In genomic region chr3:90213956-90214684, GRCm38 (mm10) we compare ENCODE assay signal across 9 mouse cellular contexts. TPM values are rescaled to one million over a fixed set of nuclear protein-coding genes. Genes with fewer than 3 reads are reported as not detected.
DNase-seq lines count a peak whose midpoint lies in the region; ATAC-seq lines count a peak whose summit lies in the region.
"Had no signal": no experiment of that assay in that cellular context is flagged by ENCODE, and none has a peak within 500 bp of the region (broad histone marks: within the 10 kb centered on the region; RNA-seq: fewer than 3 reads in every experiment).

No protein-coding gene starts in this region.

- H3K36me3 ChIP-seq in forebrain, embryonic 11.5 days (ENCODE audit: control insufficient read depth, insufficient read depth, low read length), result peaks cover under 1% of the 10 kb centered on the region; the same call in 1 of the 2 replicates
- peaks cover 34% of the 10 kb centered on the region for H3K36me3 ChIP-seq in kidney, embryonic 14.5 days (ENCODE audit: control insufficient read depth, insufficient read depth, low read length)

- DNase-seq in frontal cortex, postnatal 10 days (ENCODE audit: low spot score in 2 of 2), result no peak
- peak; percentile 28 for DNase-seq in ZHBTc4 (ENCODE audit: low read depth, low spot score)
- DNase-seq in forebrain, embryonic 11.5 days (ENCODE audit: low spot score), result no peak
- DNase-seq in lung, postnatal 14 days, result peak; percentile 26
- DNase-seq in yolk sac, embryonic 10.5 days (ENCODE audit: low spot score), result no peak
- no peak for DNase-seq in urinary bladder, adult 2 months (ENCODE audit: low spot score)

- peak overlapping the region; percentile 58 for H3K4me2 ChIP-seq in forebrain, embryonic 11.5 days (ENCODE audit: low read depth, low read length, severe bottlenecking)
- peak overlapping the region; percentile 54 for H3K4me2 ChIP-seq in kidney, embryonic 14.5 days (replicated peaks; ENCODE audit: low read depth, low read length)

- ATAC-seq in frontal cortex, adult (ENCODE audit: low TSS enrichment), result peak; percentile 56; the same call in 1 of the 2 replicates
- ATAC-seq in forebrain, embryonic 11.5 days (replicated peaks; ENCODE audit: low FRiP score), result peak; percentile 61
- ATAC-seq in kidney, embryonic 14.5 days (ENCODE audit: low FRiP score, low TSS enrichment), result peak; percentile 67; the same call in 1 of the 2 replicates

- WGBS in forebrain, embryonic 11.5 days, result 15% methylated on average over 12 of the region's 12 CpGs
- WGBS in kidney, embryonic 14.5 days, result 15% methylated on average over 12 of the region's 12 CpGs

- no peak overlapping the region for H3K27ac ChIP-seq in forebrain, embryonic 11.5 days (ENCODE audit: low read depth, low read length)
- H3K27ac ChIP-seq in kidney, embryonic 14.5 days (ENCODE audit: low read depth, low read length), result no peak overlapping the region

- H3K9me3 ChIP-seq in forebrain, embryonic 11.5 days (ENCODE audit: control insufficient read depth, low read length), result no peaks in the 10 kb centered on the region
- H3K9me3 ChIP-seq in kidney, embryonic 14.5 days (ENCODE audit: control insufficient read depth, low read length), result no peaks in the 10 kb centered on the region

- no peaks in the 10 kb centered on the region for H3K27me3 ChIP-seq in forebrain, embryonic 11.5 days (ENCODE audit: control insufficient read depth, insufficient read depth, low read length)
- H3K27me3 ChIP-seq in kidney, embryonic 14.5 days (ENCODE audit: control insufficient read depth, insufficient read depth, low read length), result no peaks in the 10 kb centered on the region
- H3K27me3 ChIP-seq: Patski had no signal

- H3K9ac ChIP-seq in forebrain, embryonic 11.5 days (ENCODE audit: low read length), result peak overlapping the region; percentile 68; the same call in 1 of the 2 replicates
- peak overlapping the region; percentile 37; the same call in 1 of the 2 replicates for H3K9ac ChIP-seq in kidney, embryonic 14.5 days (ENCODE audit: low read depth, low read length)

- H3K4me3 ChIP-seq in forebrain, embryonic 11.5 days (ENCODE audit: low read depth, low read length), result peak overlapping the region; percentile 57
- peak overlapping the region; percentile 95 for H3K4me3 ChIP-seq in kidney, embryonic 14.5 days (ENCODE audit: low read length)

- peaks cover 7% of the 10 kb centered on the region; the same call in 1 of the 2 replicates for H3K4me1 ChIP-seq in forebrain, embryonic 11.5 days (replicated peaks; ENCODE audit: control insufficient read depth, insufficient read depth, low read length)
- peaks cover 12% of the 10 kb centered on the region for H3K4me1 ChIP-seq in kidney, embryonic 14.5 days (ENCODE audit: control insufficient read depth, insufficient read depth, low read length)

RNA-seq across cellular contexts. Expression of gene Rab13, which starts 0.6 kb away (rescaled TPM):
- polyA plus RNA-seq in forebrain, embryonic 11.5 days (2014; fragmentation: Nextera tagmentation; extraction: Ambion mirVana), result 11.4 and 14.7 TPM in 2 replicates
- polyA plus RNA-seq in kidney, embryonic 14.5 days (2014; fragmentation: Nextera tagmentation; extraction: Ambion mirVana), result 17.7 and 24.9 TPM in 2 replicates
- 18.7 and 21.4 TPM in 2 replicates for polyA plus RNA-seq in urinary bladder, adult 2 months (2012; rRNA removed)

RNA-seq across cellular contexts. Expression of gene Rps27, which starts 0.7 kb away (rescaled TPM):
- polyA plus RNA-seq in forebrain, embryonic 11.5 days (2014; fragmentation: Nextera tagmentation; extraction: Ambion mirVana), result 1,103 and 1,109 TPM in 2 replicates
- 1,631 and 2,471 TPM in 2 replicates for polyA plus RNA-seq in kidney, embryonic 14.5 days (2014; fragmentation: Nextera tagmentation; extraction: Ambion mirVana)
- polyA plus RNA-seq in urinary bladder, adult 2 months (2012; rRNA removed), result 4,684 and 6,324 TPM in 2 replicates

RNA-seq across cellular contexts. Expression of gene Jtb, which starts 17.3 kb away (rescaled TPM):
- 103 and 110 TPM in 2 replicates for polyA plus RNA-seq in forebrain, embryonic 11.5 days (2014; fragmentation: Nextera tagmentation; extraction: Ambion mirVana)
- polyA plus RNA-seq in kidney, embryonic 14.5 days (2014; fragmentation: Nextera tagmentation; extraction: Ambion mirVana), result 109 and 123 TPM in 2 replicates
- polyA plus RNA-seq in urinary bladder, adult 2 months (2012; rRNA removed), result 64.2 and 81.2 TPM in 2 replicates

RNA-seq across cellular contexts. Expression of gene Creb3l4, which starts 29.2 kb away (rescaled TPM):
- 6.0 and 6.2 TPM in 2 replicates for polyA plus RNA-seq in forebrain, embryonic 11.5 days (2014; fragmentation: Nextera tagmentation; extraction: Ambion mirVana)
- polyA plus RNA-seq in kidney, embryonic 14.5 days (2014; fragmentation: Nextera tagmentation; extraction: Ambion mirVana), result 5.7 and 6.6 TPM in 2 replicates
- polyA plus RNA-seq in urinary bladder, adult 2 months (2012; rRNA removed), result 1.7 and 2.0 TPM in 2 replicates

RNA-seq across cellular contexts. Expression of gene Slc39a1, which starts 33.9 kb away (rescaled TPM):
- 57.5 and 58.5 TPM in 2 replicates for polyA plus RNA-seq in forebrain, embryonic 11.5 days (2014; fragmentation: Nextera tagmentation; extraction: Ambion mirVana)
- 102 and 105 TPM in 2 replicates for polyA plus RNA-seq in kidney, embryonic 14.5 days (2014; fragmentation: Nextera tagmentation; extraction: Ambion mirVana)
- 55.0 and 79.5 TPM in 2 replicates for polyA plus RNA-seq in urinary bladder, adult 2 months (2012; rRNA removed)

Comparison
In these comparisons a context has a peak if more than half of its experiments do, and no peak if none do; other contexts are left out.
1. DNase-seq: peak in ZHBTc4 (single experiment) and lung, postnatal 14 days (single experiment); none in frontal cortex, postnatal 10 days (0 of 2), forebrain, embryonic 11.5 days (single experiment), yolk sac, embryonic 10.5 days (single experiment) and urinary bladder, adult 2 months (single experiment).
2. Peak in every context shown above with its lines, with median percentiles within 50 percentile points of each other: ATAC-seq.